Mouse (Mus musculus) kidney, postnatal 10 days (tissue): ENCODE data around the gene Actr3.
A peak's percentile ranks its signal among the peaks of the same experiment; 100 is the strongest.
"Not testable (repeated sequence)": the region's sequence is repeated elsewhere in the genome, so short reads cannot be mapped to it uniquely, and the experiment has no call there.

ENCODE experiments used
- DNase-seq: peaks from one replicate; pipeline ENCODE4 v3.0.0; 2021; ENCODE audit warnings: mixed read lengths

Gene Actr3

GRCm38 (mm10) chr1:125437927-125438326 lies 2.4 kb upstream of the Actr3 start:
- DNase-seq: no peak

DNA sequence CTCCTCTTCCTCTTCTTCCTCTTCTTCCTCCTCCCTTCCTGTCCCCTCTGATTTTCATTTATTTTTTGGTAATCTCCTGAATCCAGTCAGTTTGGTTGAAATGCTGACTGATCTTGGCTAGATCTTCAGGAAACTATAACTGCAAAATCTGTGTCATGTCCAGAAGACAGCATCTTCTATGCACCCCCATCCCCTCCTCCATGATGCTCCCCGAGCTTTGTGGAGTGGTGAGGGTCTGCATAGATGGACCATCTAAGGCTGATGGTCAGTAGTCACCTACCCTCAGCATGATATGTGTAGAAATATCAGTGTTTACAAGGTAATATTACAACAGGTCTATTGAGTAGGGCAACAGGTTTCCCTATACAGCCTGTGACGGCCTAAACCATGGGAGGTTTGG lies 1.6 kb upstream of the Actr3 start:
- DNase-seq: no peak

- no peak for DNase-seq
Measured at GRCm38 (mm10) chr1:125435018-125435368, 534 bp downstream of the Actr3 start.

DNA sequence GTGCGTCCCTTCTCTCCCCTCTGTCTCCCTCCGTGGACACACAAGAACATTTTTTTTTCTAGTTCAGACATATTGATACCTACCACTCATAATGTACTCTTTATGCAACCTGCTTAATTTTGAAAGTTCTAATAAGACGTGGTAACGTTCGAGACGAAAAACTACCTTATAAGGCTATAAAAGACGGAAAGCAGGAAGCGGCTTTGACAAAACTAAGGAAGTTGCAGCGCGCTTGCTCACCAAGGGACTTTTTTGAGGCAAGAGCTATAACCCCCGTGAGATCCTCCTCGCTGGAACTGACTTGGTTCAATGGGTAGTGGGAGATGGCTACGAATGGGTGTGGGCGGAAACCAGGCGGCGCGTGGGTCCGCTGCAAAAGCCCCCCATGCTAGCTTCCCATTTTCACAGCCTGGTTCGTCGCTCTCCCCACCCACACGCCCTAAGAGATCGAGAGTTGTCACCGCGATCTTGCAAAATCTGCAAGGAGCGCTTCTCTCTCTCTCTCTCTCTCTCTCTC lies 984 bp downstream of the Actr3 start:
- DNase-seq: peak; percentile 71

DNA sequence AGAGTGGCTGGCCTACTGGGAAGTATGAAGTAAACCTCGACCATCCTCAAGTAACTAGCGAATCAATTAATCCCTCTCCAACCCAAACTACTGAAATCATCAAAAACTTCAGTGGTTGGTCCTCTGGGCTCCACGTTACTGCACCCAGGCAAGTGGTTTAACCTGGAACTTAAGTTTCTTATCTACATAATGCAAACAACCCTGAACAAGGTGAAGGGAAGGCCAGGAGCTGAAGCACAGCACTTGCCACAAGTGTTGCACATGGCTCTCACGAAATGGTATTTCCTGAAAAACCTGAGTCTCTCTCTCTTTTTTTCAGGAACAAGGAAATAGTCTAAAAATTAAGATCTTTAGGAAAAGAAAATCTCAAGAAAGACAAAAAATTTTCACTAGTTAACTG lies 4.2 kb downstream of the Actr3 start:
- no peak for DNase-seq

DNA sequence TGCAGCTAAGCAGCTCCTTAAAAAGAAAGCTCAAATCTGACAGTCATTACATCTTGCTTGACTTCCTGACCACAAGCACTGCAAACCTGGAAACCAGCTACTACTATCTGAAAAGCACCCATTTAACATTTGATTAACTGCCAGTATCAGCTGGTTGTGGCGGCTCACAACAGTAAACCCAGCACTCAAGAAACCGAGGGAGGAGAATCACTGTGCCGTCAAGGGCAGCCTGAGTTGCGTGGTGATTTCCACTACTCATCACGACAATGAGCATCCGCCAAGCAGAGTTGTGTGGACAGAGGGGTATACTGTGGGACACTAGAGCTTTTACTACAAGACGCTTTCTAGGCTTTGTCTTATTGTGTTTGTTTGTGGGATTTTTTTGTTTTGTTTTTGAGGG lies 4.8 kb downstream of the Actr3 start:
- DNase-seq: no peak

GRCm38 (mm10) chr1:125429984-125430383 lies 5.5 kb downstream of the Actr3 start:
- DNase-seq: no peak

- DNase-seq: no peak
Measured at GRCm38 (mm10) chr1:125428315-125428714, 7.2 kb downstream of the Actr3 start.

GRCm38 (mm10) chr1:125426387-125427045 lies 9.0 kb downstream of the Actr3 start:
- DNase-seq: no peak

DNA sequence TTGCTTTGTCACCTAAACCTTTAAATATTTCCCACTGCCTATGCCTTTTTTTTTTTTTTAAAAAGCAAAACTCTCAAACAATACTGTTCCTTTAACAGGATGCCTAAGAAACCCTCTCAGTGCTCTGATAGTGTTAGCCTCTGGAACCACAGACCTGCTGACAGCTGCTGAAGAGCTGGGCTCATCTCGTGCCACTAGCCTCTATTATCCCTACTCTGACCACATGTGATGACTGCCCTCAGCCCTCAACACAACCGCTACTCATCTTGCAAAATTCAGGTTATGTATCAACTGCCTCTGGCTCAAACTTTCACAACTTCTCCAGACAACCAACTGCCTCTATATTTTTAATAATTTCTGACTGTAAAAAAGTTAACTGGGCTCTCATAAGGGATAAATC lies 15.6 kb downstream of the Actr3 start:
- no peak for DNase-seq

GRCm38 (mm10) chr1:125418732-125419131 lies 16.8 kb downstream of the Actr3 start:
- DNase-seq: no peak

- DNase-seq: no peak
Measured at GRCm38 (mm10) chr1:125407220-125407619, 28.3 kb downstream of the Actr3 start.

DNA sequence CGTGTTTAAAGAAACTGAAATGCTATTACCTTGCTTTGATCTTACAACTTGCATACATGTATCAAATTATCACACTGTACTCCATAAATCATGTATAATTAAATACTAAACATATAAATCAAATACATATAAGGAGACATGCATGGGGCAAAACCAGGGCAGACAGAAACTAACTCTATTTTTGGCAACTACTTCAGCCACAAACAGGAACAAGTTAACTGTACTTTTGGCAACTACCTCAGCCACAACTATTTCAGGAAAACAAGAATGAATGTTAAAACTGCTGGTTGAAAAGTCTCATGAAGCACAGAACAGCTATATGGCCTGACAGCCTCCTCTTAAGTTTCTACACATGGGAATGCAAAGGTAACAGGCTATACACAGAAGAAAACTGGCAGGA lies 40.1 kb downstream of the Actr3 start:
- DNase-seq: no peak

- not testable (repeated sequence) for DNase-seq
Measured at GRCm38 (mm10) chr1:125393324-125393723, 42.2 kb downstream of the Actr3 start.

- DNase-seq: not testable (repeated sequence)
Measured at GRCm38 (mm10) chr1:125390065-125390754, 45.3 kb downstream of the Actr3 start.

DNA sequence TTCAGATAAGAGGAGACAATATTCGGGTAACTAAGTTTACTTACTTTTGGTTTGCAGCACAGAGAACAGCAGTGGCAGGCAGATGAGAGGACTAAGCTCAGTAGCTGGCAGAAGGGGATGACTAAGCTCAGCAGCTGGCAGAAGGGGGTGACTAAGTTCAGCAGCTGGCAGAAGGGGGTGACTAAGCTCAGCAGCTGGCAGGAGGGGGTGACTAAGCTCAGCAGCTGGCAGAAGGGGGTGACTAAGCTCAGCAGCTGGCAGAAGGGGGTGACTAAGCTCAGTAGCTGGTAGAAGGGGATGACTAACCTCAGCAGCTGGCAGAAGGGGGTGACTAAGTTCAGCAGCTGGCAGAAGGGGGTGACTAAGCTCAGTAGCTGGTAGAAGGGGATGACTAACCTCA lies 45.9 kb downstream of the Actr3 start:
- DNase-seq: not testable (repeated sequence)

- DNase-seq: no peak
Measured at GRCm38 (mm10) chr1:125388370-125388769, 47.2 kb downstream of the Actr3 start.

- no peak for DNase-seq
Measured at GRCm38 (mm10) chr1:125386217-125386616, 49.3 kb downstream of the Actr3 start.

GRCm38 (mm10) chr1:125382622-125383021 lies 52.9 kb downstream of the Actr3 start:
- peak; percentile 29 for DNase-seq

DNA sequence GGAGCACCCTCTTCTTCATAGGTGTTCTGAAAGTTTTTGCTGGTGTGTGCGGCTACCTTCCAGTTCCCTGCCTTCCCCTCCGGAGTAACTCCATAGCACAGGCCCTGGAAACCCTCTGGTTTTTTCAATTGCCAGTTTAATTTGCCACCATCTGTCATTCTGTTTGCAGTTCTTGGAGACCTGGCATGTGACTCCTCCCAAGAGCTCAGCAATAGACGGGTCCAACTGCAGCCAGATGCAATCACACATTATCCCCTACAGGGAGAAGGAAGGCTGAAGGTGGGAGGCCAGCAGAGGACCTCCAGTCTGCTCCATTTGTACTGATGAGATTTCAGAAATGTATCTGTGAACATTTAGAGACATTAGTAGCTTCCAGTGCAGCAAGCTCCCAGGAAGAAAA lies 56.6 kb downstream of the Actr3 start:
- DNase-seq: no peak

DNA sequence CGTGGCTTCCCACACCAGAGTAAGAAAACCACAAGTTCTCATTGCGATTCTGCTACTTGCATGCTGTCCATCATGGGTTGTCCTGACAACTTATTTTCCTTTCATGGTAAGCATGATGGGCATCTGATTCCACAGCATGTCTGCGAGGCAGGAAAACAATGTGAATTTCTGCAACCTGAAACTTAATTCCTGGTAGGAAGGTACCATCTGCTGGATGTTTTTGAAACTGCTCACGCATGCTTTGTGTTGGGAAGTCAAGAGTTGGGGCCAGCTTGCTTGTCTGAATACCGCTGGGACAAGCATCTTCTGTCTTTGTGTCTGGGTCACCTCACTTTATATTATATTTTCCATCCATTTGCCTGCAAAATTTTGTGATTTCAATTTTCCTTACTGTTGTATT lies 62.7 kb downstream of the Actr3 start:
- peak; percentile 19 for DNase-seq

DNA sequence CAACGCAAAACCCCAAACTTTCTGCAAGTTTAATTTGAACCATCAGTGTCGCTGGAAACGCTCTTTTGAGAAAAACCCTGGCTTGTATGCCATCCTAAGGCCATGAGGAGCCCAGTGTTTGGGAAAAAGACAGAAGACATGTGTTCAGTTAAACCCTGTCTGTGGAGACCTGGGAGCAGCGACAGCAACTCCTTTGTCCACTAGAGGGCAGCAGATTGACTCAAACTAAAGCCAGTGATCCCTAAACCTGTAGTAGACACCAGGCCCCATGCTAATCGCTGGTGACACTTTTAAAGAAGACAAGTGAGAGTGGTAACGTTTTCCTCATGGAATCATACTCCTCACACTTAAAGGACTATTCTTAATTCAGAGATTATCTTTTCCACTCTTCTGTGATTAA lies 64.7 kb downstream of the Actr3 start:
- peak; percentile 71 for DNase-seq

GRCm38 (mm10) chr1:125365576-125365975 lies 70.0 kb downstream of the Actr3 start:
- no peak for DNase-seq

DNA sequence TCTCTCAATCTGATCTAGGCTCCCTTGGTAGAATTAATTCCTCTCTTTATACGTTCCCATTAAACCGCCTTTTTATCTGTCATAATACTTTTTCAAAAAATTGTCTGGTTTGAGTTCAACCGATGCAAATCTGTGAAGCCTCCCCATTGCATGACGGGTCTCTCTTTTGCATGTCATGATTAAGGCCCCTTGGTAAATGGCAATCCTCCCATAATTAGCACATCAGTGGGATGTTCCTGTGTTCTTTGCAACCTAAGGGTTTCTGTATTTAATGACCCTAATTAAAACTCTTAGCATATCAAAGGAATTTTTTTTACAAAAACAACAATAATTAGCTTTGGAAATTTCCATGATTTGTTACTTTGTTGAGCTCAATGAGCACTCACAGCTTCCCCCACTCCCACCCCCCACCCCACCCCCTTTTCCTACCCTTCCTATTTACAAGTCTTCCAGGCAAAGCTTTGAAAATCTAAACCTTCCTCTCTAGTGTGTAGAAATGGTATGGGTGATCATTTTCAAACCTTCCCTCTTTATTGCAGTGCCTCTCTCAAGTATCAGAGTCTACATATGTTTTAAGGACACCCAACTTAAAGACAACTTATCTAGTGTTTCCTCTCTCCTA lies 84.0 kb downstream of the Actr3 start:
- DNase-seq: no peak
